9 mouse cellular contexts compared by ENCODE assay signal in the genomic region with DNA sequence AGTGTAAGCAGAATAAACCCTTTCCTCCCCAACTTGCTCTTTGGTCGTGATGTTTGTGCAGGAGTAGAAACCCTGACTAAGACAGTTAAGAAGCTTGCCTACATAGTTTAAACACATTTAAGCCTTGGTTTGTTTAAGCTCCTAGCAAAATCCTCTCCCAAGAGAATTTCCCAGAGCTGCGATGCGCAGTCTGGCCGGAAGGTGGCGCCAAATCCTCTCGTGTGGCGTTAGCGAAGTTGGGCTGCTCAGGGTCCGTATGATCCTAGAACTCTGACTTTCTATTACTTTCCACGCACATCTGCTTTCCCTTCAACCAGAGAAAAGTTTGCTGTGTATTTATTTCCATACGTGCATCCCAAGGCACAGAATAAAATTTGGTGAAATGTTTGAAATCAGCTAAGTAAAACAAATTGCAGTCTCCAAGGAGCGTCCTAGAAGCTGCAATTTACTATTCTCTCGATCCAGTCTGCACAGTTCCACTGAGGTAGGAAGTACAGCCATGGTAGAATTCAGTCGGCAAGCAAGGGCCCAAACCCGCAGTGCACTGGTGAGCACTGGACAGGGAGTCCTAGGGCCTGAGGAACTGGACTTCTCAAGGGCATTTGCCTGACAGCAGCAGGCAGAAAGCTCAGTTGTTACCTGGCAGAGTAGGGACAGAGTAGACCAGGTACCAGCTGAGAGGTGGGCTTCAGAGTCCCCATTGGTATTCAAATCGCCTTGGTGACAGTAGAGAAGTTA. TPM values are rescaled to one million over a fixed set of nuclear protein-coding genes. Genes with fewer than 3 reads are reported as not detected.
A peak's percentile ranks its signal among the peaks of the same experiment; 100 is the strongest.
DNase-seq lines count a peak whose midpoint lies in the region; ATAC-seq and TF ChIP-seq lines count a peak whose summit lies in the region.
"Had no signal": no experiment of that assay in that cellular context is flagged by ENCODE, and none has a peak within 500 bp of the region (broad histone marks: within the 10 kb centered on the region; RNA-seq: fewer than 3 reads in every experiment).

No protein-coding gene starts in this region.

- H3K4me2 ChIP-seq in liver, embryonic 14.5 days (ENCODE audit: low read depth): no peak overlapping the region

- DNase-seq in 416B (ENCODE audit: low read depth): peak; percentile 46
- DNase-seq in cerebellum, adult 11-12 months: peak; percentile 40
- peak; percentile 68 to 69 for DNase-seq in frontal cortex, postnatal 25 days (ENCODE audit: low spot score in 2 of 2)
- DNase-seq in kidney, postnatal 10 days: peak; percentile 79
- peak in 1 of 3 experiments; percentile 16 for DNase-seq in liver, embryonic 14.5 days (ENCODE audit: low read depth in 3 of 3, low spot score in 3 of 3)
- DNase-seq in right cerebral cortex, adult 18-20 months: peak; percentile 53

- no peak overlapping the region for H3K4me3 ChIP-seq in E14TG2a.4 (replicated peaks; ENCODE audit: low read length)
- no peak overlapping the region for H3K4me3 ChIP-seq in liver, embryonic 14.5 days (ENCODE audit: insufficient read depth in 1 of 2, low read depth in 2 of 2, low read length in 2 of 2)

- 8% methylated on average over 16 of the region's 16 CpGs for WGBS in liver, embryonic 14.5 days (ENCODE audit: insufficient replicate concordance)

- peaks cover 29% of the 10 kb centered on the region for H3K4me1 ChIP-seq in E14TG2a.4 (replicated peaks; ENCODE audit: low read depth, low read length)
- H3K4me1 ChIP-seq in liver, embryonic 14.5 days (replicated peaks; ENCODE audit: control insufficient read depth in 2 of 2, insufficient read depth in 2 of 2, low read length in 1 of 2): no peaks in the 10 kb centered on the region

- peak; percentile 98 for TF ChIP-seq CTCF in E14TG2a.4 (conservative IDR thresholded peaks at IDR 0.05; ENCODE audit: low read length)
- peak; percentile 96 for TF ChIP-seq CTCF in liver, embryonic 14.5 days (IDR thresholded peaks at IDR 0.05; ENCODE audit: low read depth)

- H3K27ac ChIP-seq in liver, embryonic 14.5 days: no peak overlapping the region

- peaks cover 19% of the 10 kb centered on the region for H3K27me3 ChIP-seq in E14TG2a.4 (ENCODE audit: insufficient read depth, low read length)
- H3K27me3 ChIP-seq in liver, embryonic 14.5 days (ENCODE audit: control insufficient read depth, insufficient read depth, low read length): no peaks in the 10 kb centered on the region

- no peak overlapping the region for H3K9ac ChIP-seq in liver, embryonic 14.5 days (replicated peaks)

- no peak for ATAC-seq in liver, embryonic 14.5 days (ENCODE audit: insufficient read depth)
- no peak for ATAC-seq in monocyte, adult 5-6 weeks (replicated peaks; ENCODE audit: insufficient number of reproducible peaks, low FRiP score, low TSS enrichment, poor library complexity, severe bottlenecking)

- no peaks in the 10 kb centered on the region for H3K9me3 ChIP-seq in E14TG2a.4 (ENCODE audit: low read length)
- H3K9me3 ChIP-seq in liver, embryonic 14.5 days (ENCODE audit: control insufficient read depth, low read length): no peaks in the 10 kb centered on the region

- no peak for TF ChIP-seq EP300 in liver, embryonic 14.5 days (IDR thresholded peaks at IDR 0.05; ENCODE audit: low read depth)

- no peaks in the 10 kb centered on the region for H3K36me3 ChIP-seq in E14TG2a.4 (ENCODE audit: insufficient read depth, low read length)
- H3K36me3 ChIP-seq in liver, embryonic 14.5 days (replicated peaks; ENCODE audit: control insufficient read depth, insufficient read depth, low read depth): no peaks in the 10 kb centered on the region

RNA-seq across cellular contexts. Expression of a gene that starts 26.5 kb away (rescaled TPM):
- polyA plus RNA-seq in liver, embryonic 14.5 days (2012; rRNA removed): not detected in 2 replicates
- polyA plus RNA-seq in liver, embryonic 14.5 days (2014; fragmentation: Nextera tagmentation; extraction: Ambion mirVana): not detected in 2 replicates
- total RNA-seq in monocyte, adult 5-6 weeks (2017): not detected in 3 replicates
- polyA plus RNA-seq: stomach, embryonic 16.5 days had no signal
